Mouse (Mus musculus) midbrain, embryonic 10.5 days (tissue): ENCODE results near the gene Hspa8. TPM values are rescaled to one million over a fixed set of nuclear protein-coding genes. Genes with fewer than 3 reads are reported as not detected.

ENCODE experiments used
- DNase-seq: peaks from one replicate; pipeline ENCODE4 v3.0.0-alpha.2; 2017; ENCODE audit warnings: low spot score
- H3K27ac ChIP-seq: fragments of 300-500 bp; sonication (generic); replicated peaks from 2 replicates; pipeline ENCODE4 v1.5.1; 2016; ENCODE audit warnings: mild to moderate bottlenecking
- H3K27me3 ChIP-seq: fragments of 300-500 bp; sonication (generic); 2 replicates; pipeline ENCODE4 v1.6.1; 2016; ENCODE audit warnings: low read depth, mild to moderate bottlenecking; ENCODE audit not compliant: poor library complexity, severe bottlenecking
- H3K36me3 ChIP-seq: fragments of 300-500 bp; sonication (generic); 2 replicates; pipeline ENCODE4 v1.6.1; 2016; ENCODE audit warnings: mild to moderate bottlenecking, moderate library complexity
- H3K4me1 ChIP-seq: fragments of 300-500 bp; sonication (generic); 2 replicates; pipeline ENCODE4 v1.6.1; 2016
- H3K4me3 ChIP-seq: fragments of 300-500 bp; sonication (generic); 2 replicates; pipeline ENCODE4 v1.5.1; 2016; ENCODE audit warnings: mild to moderate bottlenecking, moderate library complexity
- H3K9me3 ChIP-seq: fragments of 300-500 bp; sonication (generic); replicated peaks from 2 replicates; pipeline ENCODE4 v1.6.1; 2016; ENCODE audit warnings: mild to moderate bottlenecking
- WGBS: fragments of 180-500 bp; shearing (Covaris S2); methylation state at CpG from one replicate; pipeline ENCODE4 v1.1.7; 2016; 5-methylcytosine and 5-hydroxymethylcytosine counted together
- polyA plus RNA-seq: library from polyadenylated mRNA; unstranded; fragments of >200 nt; fragmentation: Nextera tagmentation; extraction: Ambion mirVana; gene quantifications from 2 replicates; pipeline ENCODE4 v1.2.1, GENCODE M21; 2016

The Hspa8 gene
- polyA plus RNA-seq, 1 experiment from 2014 or later = 3,904 TPM

- Histone ChIP-seq H3K27me3 (peaks cover 19% of the 10 kb centered on the region; the same call in 1 of the 2 replicates), H3K4me1 (peaks cover 4% of the 10 kb centered on the region; the same call in 1 of the 2 replicates), H3K4me3 (no peak overlapping the region), H3K27ac (no peak overlapping the region), H3K36me3 (no peaks in the 10 kb centered on the region), H3K9me3 (no peaks in the 10 kb centered on the region)
- DNase-seq = no peak
- 91% methylated on average over 3 of the region's 3 CpGs for WGBS
These were observed 38.9 kb downstream of the Hspa8 start for GRCm38 (mm10) chr9:40839662-40840061.

- no peak for DNase-seq
- Histone ChIP-seq H3K4me3 (no peak overlapping the region), H3K36me3 (no peaks in the 10 kb centered on the region), H3K9me3 (no peaks in the 10 kb centered on the region), H3K27me3 (peaks cover 32% of the 10 kb centered on the region), H3K4me1 (peaks cover 17% of the 10 kb centered on the region), H3K27ac (no peak overlapping the region)
- WGBS = 50% methylated on average over 2 of the region's 2 CpGs
These were observed 50.7 kb downstream of the Hspa8 start for GRCm38 (mm10) chr9:40851515-40851914.

- 7% methylated on average over 21 of the region's 21 CpGs for WGBS
- Histone ChIP-seq H3K4me1 (peaks cover 15% of the 10 kb centered on the region), H3K27ac (peak overlapping the region; percentile 49), H3K4me3 (peak overlapping the region; percentile 52), H3K9me3 (no peaks in the 10 kb centered on the region), H3K27me3 (peaks cover 83% of the 10 kb centered on the region), H3K36me3 (no peaks in the 10 kb centered on the region)
- peak; percentile 43 for DNase-seq
These were observed 57.8 kb downstream of the Hspa8 start for GRCm38 (mm10) chr9:40858461-40859160.

GRCm38 (mm10) chr9:40859196-40859595, 58.4 kb downstream of the Hspa8 start:
- Histone ChIP-seq H3K27me3 (peaks cover 82% of the 10 kb centered on the region), H3K9me3 (no peaks in the 10 kb centered on the region), H3K4me3 (peak overlapping the region; percentile 52), H3K4me1 (peaks cover 15% of the 10 kb centered on the region), H3K36me3 (no peaks in the 10 kb centered on the region), H3K27ac (0 out of 2 replicates have a peak overlapping the region, but pooled peaks have one; percentile 49)
- DNase-seq = peak; percentile 32
- WGBS = under 1% methylated on average over 9 of the region's 9 CpGs

Other genes with a start within 250 kb of the Hspa8 start
- gene Gm21915, start 130.4 kb upstream of the Hspa8 start, polyA plus RNA-seq = not detected in 2 replicates
- 14.7 and 21.0 TPM in 2 replicates for gene Clmp, start 115.0 kb upstream of the Hspa8 start, polyA plus RNA-seq
- 0.15 and 0.83 TPM in 2 replicates for gene Bsx, start 73.1 kb downstream of the Hspa8 start, polyA plus RNA-seq
- gene Jhy, start 163.1 kb downstream of the Hspa8 start, polyA plus RNA-seq = 1.5 and 2.1 TPM in 2 replicates
- gene Crtam, start 203.6 kb downstream of the Hspa8 start, polyA plus RNA-seq = not detected in 2 replicates